Mouse (Mus musculus) embryonic facial prominence, embryonic 15.5 days (tissue): ENCODE results near the gene Gm16506. TPM values are rescaled to one million over a fixed set of nuclear protein-coding genes. Genes with fewer than 3 reads are reported as not detected.
"Not testable (repeated sequence)": the region's sequence is repeated elsewhere in the genome, so short reads cannot be mapped to it uniquely, and the experiment has no call there.

Experiments used
- ATAC-seq: fragments of 200-750 bp; cut with Nextera tagmentation; 2 replicates; pipeline ENCODE4 v1.8.0; 2017; ENCODE audit warnings: low read depth, moderate TSS enrichment; ENCODE audit not compliant: insufficient number of reproducible peaks, low FRiP score, low TSS enrichment
- H3K27ac ChIP-seq: fragments of 300-500 bp; sonication (generic); replicated peaks from 2 replicates; pipeline ENCODE4 v1.5.1; 2015; ENCODE audit warnings: mild to moderate bottlenecking, inconsistent platforms
- H3K27me3 ChIP-seq: fragments of 300-500 bp; sonication (generic); 2 replicates; pipeline ENCODE4 v1.6.1; 2015; ENCODE audit warnings: inconsistent platforms
- H3K36me3 ChIP-seq: fragments of 300-500 bp; sonication (generic); 2 replicates; pipeline ENCODE4 v1.6.1; 2015; ENCODE audit warnings: mild to moderate bottlenecking, inconsistent platforms
- H3K4me1 ChIP-seq: fragments of 300-500 bp; sonication (generic); 2 replicates; pipeline ENCODE4 v1.6.1; 2015; ENCODE audit warnings: inconsistent platforms
- H3K4me2 ChIP-seq: fragments of 300-500 bp; sonication (generic); replicated peaks from 2 replicates; pipeline ENCODE4 v1.6.1; 2015; ENCODE audit warnings: mild to moderate bottlenecking, inconsistent platforms
- H3K4me3 ChIP-seq: fragments of 300-500 bp; sonication (generic); replicated peaks from 2 replicates; pipeline ENCODE4 v1.5.1; 2015; ENCODE audit warnings: mild to moderate bottlenecking, inconsistent platforms
- H3K9ac ChIP-seq: fragments of 300-500 bp; sonication (generic); 2 replicates; pipeline ENCODE4 v1.6.1; 2015; ENCODE audit warnings: inconsistent platforms
- H3K9me3 ChIP-seq: fragments of 300-500 bp; sonication (generic); replicated peaks from 2 replicates; pipeline ENCODE4 v1.6.1; 2016; ENCODE audit warnings: inconsistent platforms
- WGBS: fragments of 180-500 bp; shearing (Covaris S2); methylation state at CpG from one replicate; pipeline ENCODE4 v1.1.7; 2015; 5-methylcytosine and 5-hydroxymethylcytosine counted together
- polyA plus RNA-seq: library from polyadenylated mRNA; unstranded; fragments of >200 nt; fragmentation: Nextera tagmentation; extraction: Ambion mirVana; gene quantifications from 2 replicates; pipeline ENCODE4 v1.2.1, GENCODE M21; 2015

Gene Gm16506
- not detected in 2 replicates for polyA plus RNA-seq

GRCm38 (mm10) chr14:43727385-43727784, at the start of gene Gm16506:
Gm16506 (minus strand) TSS chr14:43727485.
- not testable (repeated sequence) for H3K9me3 ChIP-seq, H3K27ac ChIP-seq, H3K27me3 ChIP-seq, H3K4me2 ChIP-seq, ATAC-seq, H3K36me3 ChIP-seq, H3K4me1 ChIP-seq, H3K9ac ChIP-seq, H3K4me3 ChIP-seq
- WGBS, result 95% methylated on average over 3 of the region's 3 CpGs

GRCm38 (mm10) chr14:43747566-43747965, 20.3 kb upstream of the Gm16506 start, which contains the start of gene Gm6526:
Gm6526 (plus strand) TSS chr14:43747866.
- ATAC-seq, result not testable (repeated sequence)

GRCm38 (mm10) chr14:43697621-43698020, 29.7 kb downstream of the Gm16506 start, which contains the start of gene Gm7324:
Gm7324 (plus strand) TSS chr14:43697828.
- not testable (repeated sequence) for H3K4me3 ChIP-seq, H3K27ac ChIP-seq, H3K27me3 ChIP-seq, H3K9ac ChIP-seq, H3K4me2 ChIP-seq, ATAC-seq, H3K36me3 ChIP-seq, H3K9me3 ChIP-seq, H3K4me1 ChIP-seq
- WGBS, result 86% methylated on average over 4 of the region's 4 CpGs

More at GRCm38 (mm10) chr14:43747566-43747965, 20.3 kb upstream of the Gm16506 start, which contains the start of gene Gm6526:
- H3K9ac ChIP-seq, H3K27ac ChIP-seq, H3K36me3 ChIP-seq, H3K4me3 ChIP-seq, H3K9me3 ChIP-seq, H3K4me2 ChIP-seq, H3K4me1 ChIP-seq, H3K27me3 ChIP-seq: not testable (repeated sequence)
- 73% methylated on average over 4 of the region's 4 CpGs for WGBS

- 100% methylated on average over 1 of the region's 2 CpGs for WGBS
- not testable (repeated sequence) for H3K27me3 ChIP-seq, ATAC-seq, H3K9me3 ChIP-seq, H3K4me1 ChIP-seq, H3K9ac ChIP-seq, H3K36me3 ChIP-seq, H3K27ac ChIP-seq, H3K4me2 ChIP-seq, H3K4me3 ChIP-seq
These were observed 50.2 kb downstream of the Gm16506 start, which contains the start of gene Gm8165 for GRCm38 (mm10) chr14:43677099-43677498. Gm8165 (minus strand) TSS chr14:43677199.

Other genes starting within 250 kb of the Gm16506 start
- not detected in 2 replicates for gene Gm5799, start 183.9 kb downstream of the Gm16506 start, polyA plus RNA-seq
- not detected in 2 replicates for gene Gm17654, start 148.3 kb downstream of the Gm16506 start, polyA plus RNA-seq
- not detected in 2 replicates for gene Gm10375, start 119.5 kb downstream of the Gm16506 start, polyA plus RNA-seq
- not detected in 2 replicates for gene Gm8165, start 50.3 kb downstream of the Gm16506 start, polyA plus RNA-seq
- gene Gm7324, start 29.7 kb downstream of the Gm16506 start, polyA plus RNA-seq, result 0.75 and 0.76 TPM in 2 replicates
- gene Gm6526, start 20.4 kb upstream of the Gm16506 start, polyA plus RNA-seq, result not detected in 2 replicates
- not detected in 2 replicates for gene Gm8180, start 57.3 kb upstream of the Gm16506 start, polyA plus RNA-seq
- gene Ear1, start 148.0 kb upstream of the Gm16506 start, polyA plus RNA-seq, result 0.24 TPM in 1 of 2 replicates, not detected in the other
- not detected in 2 replicates for gene Ear10, start 196.1 kb upstream of the Gm16506 start, polyA plus RNA-seq
- gene Gm8113, start 197.9 kb upstream of the Gm16506 start, polyA plus RNA-seq, result 5.5 and 5.9 TPM in 2 replicates
- not detected in 2 replicates for gene Ang5, start 229.6 kb upstream of the Gm16506 start, polyA plus RNA-seq